Mouse (Mus musculus) neural tube, embryonic 10.5 days (tissue): ENCODE results near the gene Bsnd.

Experiments
- DNase-seq: peaks from one replicate; pipeline ENCODE4 v3.0.0-alpha.2; 2017; ENCODE audit warnings: low spot score; ENCODE audit errors: extremely low spot score

Bsnd gene

DNA sequence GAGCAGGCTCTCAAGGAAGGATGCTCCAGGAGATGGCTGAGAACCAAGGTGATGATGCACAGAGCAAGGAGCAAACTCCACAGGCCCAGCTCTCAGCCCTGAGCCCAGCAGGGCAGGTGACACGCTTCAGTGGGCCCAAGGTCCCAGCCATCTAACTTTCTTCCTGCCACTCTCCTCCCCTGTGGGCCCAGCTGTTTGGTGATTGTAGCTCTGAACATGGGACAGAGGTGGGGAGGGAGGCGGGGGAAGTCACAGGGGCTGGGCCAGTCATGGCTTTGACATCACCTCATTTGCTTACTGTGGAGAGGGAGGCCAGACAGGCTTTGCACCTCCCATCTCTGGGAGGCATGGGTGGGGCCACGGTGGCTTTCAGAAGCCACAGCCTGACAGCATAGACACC is at the start of gene Bsnd:
Gene Bsnd (minus strand): TSS at position 168 of the 400 bp plus-strand sequence.
- no peak for DNase-seq

GRCm38 (mm10) chr4:106541491-106541890 is 49.4 kb upstream of the Bsnd start:
- no peak for DNase-seq

DNA sequence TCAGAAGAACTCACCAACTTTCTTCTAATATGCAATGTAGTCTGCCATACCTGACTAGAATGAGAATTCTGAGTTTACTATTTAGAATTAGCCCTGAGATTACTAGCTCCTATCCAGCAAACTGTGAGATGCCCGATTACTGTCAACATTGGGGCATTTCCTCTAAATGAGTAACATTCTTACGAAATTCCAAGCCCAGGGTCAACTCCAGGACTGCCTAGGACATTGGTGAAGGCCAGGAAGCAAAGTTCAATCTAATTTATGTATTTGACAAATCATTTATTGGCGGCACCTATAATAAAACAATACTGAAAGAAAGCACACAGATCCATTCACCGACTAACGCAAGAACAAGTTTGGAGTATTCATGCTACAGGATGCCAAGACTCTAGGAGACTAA is 47.7 kb upstream of the Bsnd start:
- DNase-seq = no peak

GRCm38 (mm10) chr4:106534256-106534655 is 42.2 kb upstream of the Bsnd start:
- no peak for DNase-seq

- no peak for DNase-seq
Measured at GRCm38 (mm10) chr4:106533421-106534080, 41.5 kb upstream of the Bsnd start.

GRCm38 (mm10) chr4:106530113-106530482 is 38.0 kb upstream of the Bsnd start:
- no peak for DNase-seq

DNA sequence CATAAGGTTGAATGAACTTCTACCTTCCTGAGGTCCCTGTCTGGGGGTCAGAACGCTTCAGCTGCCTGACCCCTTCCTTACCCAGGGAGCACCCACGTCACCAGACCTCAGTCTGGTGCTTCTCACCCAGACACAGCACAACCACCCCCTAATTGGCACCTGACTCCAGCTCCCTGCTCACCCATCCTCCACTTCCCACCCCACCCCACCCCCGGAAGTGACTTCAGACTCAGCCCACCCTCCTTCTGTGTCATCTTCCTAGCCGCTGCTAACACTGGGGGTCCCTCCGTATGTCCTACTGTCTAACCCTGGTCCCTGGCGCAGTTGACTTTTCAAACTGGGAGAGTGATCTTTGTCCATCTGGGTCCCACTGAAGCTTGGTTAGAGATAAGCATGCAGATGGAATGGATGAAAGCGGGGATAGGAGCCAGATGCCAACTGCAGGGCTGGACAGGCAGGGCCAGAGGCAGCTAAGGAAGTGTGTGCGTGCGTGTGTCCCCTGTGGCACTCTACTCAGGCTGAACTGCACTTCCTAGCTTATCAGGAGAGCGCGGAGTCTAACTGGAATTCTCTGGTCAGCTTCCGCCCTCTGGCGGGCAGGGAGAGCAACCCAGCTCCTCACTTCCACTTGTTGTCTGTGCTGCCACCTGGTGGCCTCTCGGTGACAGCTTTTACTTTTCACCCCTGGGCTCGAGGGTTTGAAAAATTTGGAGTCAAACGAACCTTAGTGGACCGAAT is 37.5 kb upstream of the Bsnd start:
- peak; percentile 90 for DNase-seq

GRCm38 (mm10) chr4:106527856-106528547 is 35.9 kb upstream of the Bsnd start:
- DNase-seq = no peak

GRCm38 (mm10) chr4:106525001-106525400 is 32.9 kb upstream of the Bsnd start:
- DNase-seq = no peak

DNA sequence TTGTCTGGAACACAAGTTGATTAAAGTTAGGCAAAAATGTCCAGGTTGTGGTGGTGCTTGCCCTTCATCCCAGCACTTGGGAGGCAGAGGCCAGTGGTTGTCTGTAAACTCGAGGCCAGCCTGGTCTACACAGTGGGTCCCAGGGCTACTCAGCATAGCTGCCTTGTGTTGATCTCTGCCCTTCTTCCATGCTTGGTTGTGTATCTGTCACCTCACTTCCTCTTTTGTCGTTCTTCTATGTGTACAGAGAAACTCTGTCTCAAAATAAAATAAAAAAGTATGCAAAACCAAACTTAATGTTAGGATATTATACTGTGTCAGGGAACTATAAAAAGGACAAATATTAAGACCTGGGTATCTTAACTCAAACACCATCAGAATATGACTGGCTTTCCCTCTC is 32.0 kb upstream of the Bsnd start:
- no peak for DNase-seq

GRCm38 (mm10) chr4:106522547-106522946 is 30.5 kb upstream of the Bsnd start:
- DNase-seq = no peak

DNA sequence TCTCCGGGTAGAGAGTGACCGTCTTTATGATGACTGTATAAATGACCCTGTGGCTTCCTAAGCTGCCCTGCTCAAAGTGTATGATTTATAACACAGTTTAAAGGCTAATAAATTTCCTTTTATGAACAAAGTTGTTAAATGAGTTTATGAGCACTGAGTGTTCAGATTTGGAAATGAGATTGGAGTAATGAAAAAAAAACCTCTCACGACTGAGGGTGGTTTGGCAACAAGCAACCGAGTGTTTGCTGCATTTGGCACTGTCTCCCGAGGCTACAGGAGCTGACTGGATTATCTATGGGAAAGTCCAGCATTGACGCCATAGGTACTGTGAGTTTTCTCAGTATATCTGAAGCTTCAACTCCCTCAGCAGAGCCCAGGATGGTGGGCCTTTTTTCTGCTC is 22.5 kb upstream of the Bsnd start:
- no peak for DNase-seq

DNA sequence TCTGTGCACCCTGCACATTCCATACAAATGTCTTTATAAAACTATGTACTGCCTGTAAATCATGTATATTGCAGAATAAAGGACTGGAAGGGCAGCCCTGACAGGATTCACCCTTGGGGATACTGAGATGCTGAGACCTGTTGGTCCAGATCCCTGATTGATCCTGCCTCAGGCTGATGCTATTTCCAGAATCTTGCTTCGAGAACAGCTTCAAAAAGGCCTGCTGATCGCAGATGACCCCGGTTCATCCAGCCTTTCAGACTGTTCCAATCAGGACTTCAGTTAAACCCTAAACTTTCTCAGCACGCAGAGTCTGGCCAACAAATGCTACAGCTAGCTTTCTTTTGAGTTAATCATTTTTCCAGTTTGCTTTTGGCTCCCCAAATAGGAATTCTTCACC is 17.8 kb upstream of the Bsnd start:
- DNase-seq = no peak

DNA sequence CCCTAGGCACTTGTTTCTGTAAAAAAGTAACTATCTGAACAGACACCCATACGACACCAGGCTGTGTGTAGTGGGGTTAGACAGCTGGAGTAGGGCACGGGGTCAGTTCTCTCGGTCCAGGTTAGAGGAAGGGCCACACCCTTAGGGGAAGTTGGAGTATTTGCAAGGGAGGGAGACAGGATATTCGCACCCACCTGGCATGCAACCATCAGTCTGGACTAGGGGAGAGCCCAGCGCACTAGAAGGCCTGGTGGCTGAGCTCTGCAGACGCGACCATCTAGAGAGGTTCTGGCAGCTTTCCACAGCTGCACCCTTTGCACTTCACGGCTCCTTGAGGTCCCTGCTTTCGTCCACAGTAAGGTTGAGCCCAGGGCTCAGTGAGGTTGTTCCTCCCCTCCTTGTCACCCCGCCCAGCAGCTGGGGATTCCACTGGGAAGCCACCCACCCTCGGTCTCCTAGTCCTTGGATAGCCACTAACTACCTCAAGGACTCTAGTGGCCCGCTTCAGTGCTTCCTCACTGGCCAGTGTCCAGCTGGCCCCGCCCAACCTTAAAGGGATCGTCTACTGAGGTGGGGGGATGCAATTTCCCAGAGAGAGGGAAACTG is 13.5 kb upstream of the Bsnd start:
- DNase-seq = no peak

DNA sequence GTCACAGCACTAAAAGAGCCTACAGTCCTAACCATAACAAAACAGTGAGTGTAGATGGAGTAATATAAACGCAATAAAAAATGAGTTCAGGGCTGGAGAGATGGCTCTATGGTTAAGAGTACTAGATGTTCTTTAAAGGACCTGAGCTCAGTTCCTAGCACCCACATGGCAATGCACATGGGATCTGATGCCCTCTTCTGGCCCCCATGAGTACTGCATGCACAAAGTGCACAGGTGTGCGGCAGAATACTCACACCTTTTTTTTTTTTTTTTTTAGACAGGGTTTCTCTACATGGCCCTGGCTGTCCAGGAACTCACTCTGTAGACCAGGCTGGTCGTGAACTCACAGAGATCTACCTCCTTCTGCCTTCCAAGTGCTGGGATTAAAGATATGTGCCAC is 11.5 kb upstream of the Bsnd start:
- DNase-seq = no peak

GRCm38 (mm10) chr4:106500066-106500465 is 8.0 kb upstream of the Bsnd start:
- DNase-seq = no peak

GRCm38 (mm10) chr4:106498471-106498844 is 6.4 kb upstream of the Bsnd start:
- DNase-seq = no peak

DNA sequence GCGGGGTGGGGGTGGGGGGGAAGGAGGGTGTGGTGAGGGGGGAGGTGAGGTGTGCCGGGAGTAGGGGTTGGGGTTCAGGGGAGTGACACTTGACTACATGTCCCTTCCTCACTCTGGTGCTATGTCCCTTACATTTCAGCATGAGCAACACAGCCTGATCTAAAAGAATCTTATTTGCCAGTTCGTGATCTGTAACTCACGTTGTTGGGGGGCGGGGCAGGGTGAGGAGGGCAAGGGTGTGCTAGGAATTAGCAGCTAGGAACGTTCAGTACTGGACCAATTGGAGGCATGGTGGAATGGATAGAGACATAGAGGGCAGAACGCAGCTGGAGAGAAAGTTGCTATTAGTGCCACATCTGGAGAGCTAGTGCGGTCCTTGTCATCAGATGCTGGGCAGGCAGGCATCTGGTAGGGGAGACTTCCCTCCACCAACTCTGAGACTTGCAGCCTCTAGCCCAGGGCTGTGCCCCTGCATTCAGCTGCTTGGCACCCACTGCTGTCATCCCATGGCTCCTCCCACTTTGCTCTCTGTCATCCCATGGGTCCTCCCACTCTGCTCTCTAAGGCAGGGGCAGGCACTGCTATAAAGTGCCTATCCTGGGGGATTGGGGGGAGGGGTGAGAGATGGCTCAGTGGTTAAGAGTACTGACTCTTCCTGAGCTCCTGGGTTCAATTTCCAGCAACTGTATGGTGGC is 5.8 kb upstream of the Bsnd start:
- no peak for DNase-seq

DNA sequence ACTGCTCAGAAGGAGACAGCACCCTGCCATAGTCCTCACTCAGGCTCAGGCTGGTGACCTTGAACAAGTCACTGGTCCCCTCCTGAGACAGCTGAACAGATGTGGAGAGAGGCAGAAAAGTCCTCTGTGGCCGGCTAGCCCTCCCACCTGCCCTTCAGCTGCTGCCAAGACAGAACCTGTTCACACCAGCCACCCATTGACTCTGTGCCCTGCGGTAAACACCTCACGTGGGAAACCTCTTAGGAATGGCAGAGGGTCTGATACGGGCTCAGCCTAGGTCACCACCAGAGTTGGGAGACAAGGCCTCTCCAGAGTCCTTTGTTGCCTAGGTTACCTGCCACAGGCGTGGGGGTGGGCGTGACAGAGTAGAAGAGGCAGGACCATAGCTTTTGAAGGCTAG is 4.8 kb upstream of the Bsnd start:
- DNase-seq = no peak

- DNase-seq = no peak
Measured at GRCm38 (mm10) chr4:106493639-106494038, 1.6 kb upstream of the Bsnd start.

DNA sequence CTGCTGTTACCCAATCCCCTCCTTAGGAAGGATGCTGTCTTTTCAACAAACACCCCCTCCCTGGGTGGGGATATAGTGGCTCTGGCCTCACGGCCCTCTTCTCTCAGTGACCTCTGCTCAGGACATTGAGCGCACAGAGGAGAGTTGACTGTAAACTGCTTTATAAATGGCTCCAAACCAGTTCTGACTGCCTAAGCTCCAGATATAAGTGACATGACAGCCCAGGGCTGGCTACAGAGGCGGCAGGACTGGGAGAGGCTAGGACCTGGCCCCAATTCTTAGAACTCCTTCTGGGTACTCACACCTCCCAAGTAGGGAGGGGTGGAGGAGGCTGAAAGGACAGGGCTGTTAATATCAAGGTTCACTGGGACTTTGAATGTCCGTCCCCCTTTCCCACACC is 1.5 kb downstream of the Bsnd start:
- no peak for DNase-seq

GRCm38 (mm10) chr4:106483831-106484230 is 8.3 kb downstream of the Bsnd start:
- DNase-seq = no peak
